Comparison of ENCODE assay signal across 24 mouse cellular contexts in genomic region chr14:29122749-29123148, GRCm38 (mm10).
"Had no signal": no experiment of that assay in that cellular context is flagged by ENCODE, and none has a peak within 500 bp of the region (broad histone marks: within the 10 kb centered on the region; RNA-seq: fewer than 3 reads in every experiment).

No protein-coding gene starts in this region.

- H3K4me1 ChIP-seq: heart, embryonic 10.5 days; heart, embryonic 12.5 days; hindbrain, embryonic 10.5 days; hindbrain, embryonic 12.5 days; intestine, embryonic 15.5 days; limb, embryonic 10.5 days; limb, embryonic 12.5 days had no signal

- DNase-seq: gastrocnemius, adult 2 months; gastrocnemius, postnatal 10 days; gastrocnemius, postnatal 25 days; heart, postnatal 10 days; heart, postnatal 4 days; kidney, adult 18-20 months; kidney, adult 8-10 months; kidney, postnatal 10 days; kidney, postnatal 25 days; kidney, postnatal 4 days had no signal

- H3K4me2 ChIP-seq: heart, embryonic 12.5 days; hindbrain, embryonic 12.5 days; hindbrain, embryonic 14.5 days; intestine, embryonic 15.5 days; limb, embryonic 12.5 days had no signal

- H3K9me3 ChIP-seq: heart, embryonic 10.5 days; heart, embryonic 12.5 days; hindbrain, embryonic 10.5 days; hindbrain, embryonic 12.5 days; intestine, embryonic 15.5 days; limb, embryonic 10.5 days; limb, embryonic 12.5 days had no signal

- H3K9ac ChIP-seq: heart, embryonic 12.5 days; hindbrain, embryonic 12.5 days; hindbrain, embryonic 14.5 days; intestine, embryonic 15.5 days; limb, embryonic 12.5 days had no signal

- H3K36me3 ChIP-seq: heart, embryonic 10.5 days; heart, embryonic 12.5 days; hindbrain, embryonic 10.5 days; hindbrain, embryonic 12.5 days; intestine, embryonic 15.5 days; limb, embryonic 10.5 days; limb, embryonic 12.5 days had no signal

- ATAC-seq: forebrain, embryonic 16.5 days; hindbrain, embryonic 16.5 days; inflammation-experienced regulatory T-cells, adult 6 months; intestine, embryonic 15.5 days; intestine, postnatal 0 days had no signal

- H3K4me3 ChIP-seq: gastrocnemius, adult 2 months; heart, embryonic 10.5 days; heart, embryonic 12.5 days; hindbrain, embryonic 10.5 days; hindbrain, embryonic 12.5 days; intestine, embryonic 15.5 days; layer of hippocampus, adult 2 months; left cerebral cortex, adult 2 months; limb, embryonic 10.5 days; limb, embryonic 12.5 days had no signal

- H3K27ac ChIP-seq: gastrocnemius, adult 2 months; heart, embryonic 10.5 days; hindbrain, embryonic 10.5 days; hindbrain, embryonic 12.5 days; hindbrain, embryonic 14.5 days; intestine, embryonic 15.5 days; layer of hippocampus, adult 2 months; left cerebral cortex, adult 2 months; limb, embryonic 10.5 days; limb, embryonic 12.5 days had no signal

- H3K27me3 ChIP-seq: heart, embryonic 12.5 days; hindbrain, embryonic 12.5 days; intestine, embryonic 15.5 days; limb, embryonic 12.5 days had no signal
